Mouse (Mus musculus) layer of hippocampus, postnatal 10 days (tissue): Measurements from ENCODE around the gene Fam84b. TPM values are rescaled to one million over a fixed set of nuclear protein-coding genes. Genes with fewer than 3 reads are reported as not detected.

ENCODE experiments used
- total RNA-seq, 2 experiments: library from RNA; stranded (reverse); gene quantifications; 2 replicates each; pipeline ENCODE4 v1.2.3; 2021

Gene Fam84b
- total RNA-seq, 2 experiments from 2014 or later: 12.4 to 14.4 TPM

Other genes starting within 250 kb of the Fam84b start
- not detected for gene A1bg, start 69.2 kb upstream of the Fam84b start, total RNA-seq